Mouse (Mus musculus) cerebellum, adult 9-10 months (tissue): ENCODE measurements around the gene C1qc.

ENCODE experiments used
- DNase-seq: peaks from one replicate; pipeline ENCODE4 v3.0.0; 2022

C1qc gene

GRCm38 (mm10) chr4:136842802-136843201, 50.1 kb downstream of the C1qc start:
- DNase-seq: no peak

DNA sequence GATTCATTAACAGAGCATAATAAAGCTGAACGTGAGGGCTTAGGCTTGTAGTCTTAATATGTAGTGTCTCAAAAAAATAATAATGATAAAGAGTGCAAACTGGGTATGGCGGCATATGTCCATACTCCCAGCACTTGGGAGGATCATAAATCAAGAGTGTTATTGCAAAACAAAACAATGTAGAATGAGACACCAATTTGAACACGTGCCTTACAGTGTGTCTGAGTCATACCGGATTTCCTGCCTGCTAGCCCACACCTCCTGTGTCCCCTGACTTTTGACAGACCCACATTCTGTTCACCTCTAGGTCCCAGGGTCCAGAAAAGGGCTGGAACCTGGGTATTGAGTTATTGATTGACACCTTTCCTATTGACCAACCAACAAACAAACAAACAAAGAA, 50.8 kb downstream of the C1qc start:
- no peak for DNase-seq

- peak; percentile 91 for DNase-seq
These were observed 51.8 kb downstream of the C1qc start for GRCm38 (mm10) chr4:136841056-136841455.
